Mouse (Mus musculus): ENCODE measurements at regions not wholly inside any gene's neighbourhood (a gene's known extent, or its start where the extent isn't known, plus 50 kb on each side); places are given as distances from the start of the nearest gene placed in this dataset.
A peak's percentile ranks its signal among the peaks of the same experiment; 100 is the strongest.

DNA sequence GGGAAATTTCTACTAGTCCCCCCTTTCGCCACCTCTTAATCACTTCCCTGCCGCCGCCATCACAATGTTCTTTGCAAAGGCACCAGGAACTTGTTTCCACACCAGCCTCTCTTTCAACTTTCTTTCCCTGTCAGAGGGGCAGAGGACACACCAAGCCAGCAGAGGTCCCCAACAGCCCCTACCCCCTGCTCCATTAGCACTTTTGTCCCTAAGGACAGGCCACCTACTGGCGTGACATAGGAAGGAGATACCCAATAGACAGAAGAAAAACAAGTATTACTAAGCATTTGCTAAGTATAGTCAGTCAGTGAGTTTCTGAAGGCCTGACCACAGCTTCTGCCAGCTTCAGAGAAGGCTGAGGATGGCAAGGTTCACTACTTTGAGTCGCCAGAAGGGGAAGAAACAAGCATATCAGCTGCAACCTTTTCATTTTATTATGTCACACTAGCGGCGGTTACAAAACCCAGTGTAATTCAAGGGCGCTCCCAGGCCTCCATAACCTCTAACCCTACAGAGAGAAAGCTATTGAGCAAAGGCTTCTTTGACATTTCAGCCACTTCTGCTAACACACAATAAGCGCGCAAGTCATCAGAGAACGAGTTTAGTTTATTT is 255.9 kb downstream of the Lmo4 start:
- Histone ChIP-seq H3K4me3 (ENCODE audit: insufficient read depth, low read depth, low read length) (no peak overlapping the region), H3K4me1 (ENCODE audit: control insufficient read depth, insufficient read depth, low read length) (no peaks in the 10 kb centered on the region), H3K27me3 (replicated peaks; ENCODE audit: control insufficient read depth, insufficient read depth, low read length) (no peaks in the 10 kb centered on the region), H3K27ac (ENCODE audit: insufficient read depth, low read depth, low read length) (no peak overlapping the region), H3K36me3 (ENCODE audit: control insufficient read depth, insufficient read depth, low read length) (no peaks in the 10 kb centered on the region)
- WGBS, result 85% methylated on average over 11 of the region's 11 CpGs
- peak; percentile 4 for DNase-seq
- TF ChIP-seq CTCF (conservative IDR thresholded peaks at IDR 0.05; ENCODE audit: insufficient read depth, insufficient read length, low read depth, low read length), result no peak
- TF ChIP-seq POLR2A (IDR thresholded peaks at IDR 0.05; ENCODE audit: low read depth, low read length), result no peak

- no peaks in the 10 kb centered on the region for H3K4me1 ChIP-seq (ENCODE audit: control insufficient read depth, insufficient read depth, low read length)
- DNase-seq, result no peak
- TF ChIP-seq POLR2A (IDR thresholded peaks at IDR 0.05; ENCODE audit: low read depth, low read length) (no peak), CTCF (conservative IDR thresholded peaks at IDR 0.05; ENCODE audit: insufficient read depth, insufficient read length, low read depth, low read length) (no peak)
- no peaks in the 10 kb centered on the region for H3K27me3 ChIP-seq (replicated peaks; ENCODE audit: control insufficient read depth, insufficient read depth, low read length)
- no peaks in the 10 kb centered on the region for H3K36me3 ChIP-seq (ENCODE audit: control insufficient read depth, insufficient read depth, low read length)
- no peak overlapping the region for H3K27ac ChIP-seq (ENCODE audit: insufficient read depth, low read depth, low read length)
- WGBS, result 69% methylated on average over 3 of the region's 3 CpGs
- no peak overlapping the region for H3K4me3 ChIP-seq (ENCODE audit: insufficient read depth, low read depth, low read length)
These were observed 257.1 kb downstream of the Lmo4 start for GRCm38 (mm10) chr3:143947938-143948267.

GRCm38 (mm10) chr3:143947079-143947937 is 257.7 kb downstream of the Lmo4 start:
- 31% methylated on average over 11 of the region's 11 CpGs for WGBS
- Histone ChIP-seq H3K4me3 (ENCODE audit: insufficient read depth, low read depth, low read length) (no peak overlapping the region), H3K4me1 (ENCODE audit: control insufficient read depth, insufficient read depth, low read length) (no peaks in the 10 kb centered on the region), H3K36me3 (ENCODE audit: control insufficient read depth, insufficient read depth, low read length) (no peaks in the 10 kb centered on the region), H3K27me3 (replicated peaks; ENCODE audit: control insufficient read depth, insufficient read depth, low read length) (no peaks in the 10 kb centered on the region), H3K27ac (ENCODE audit: insufficient read depth, low read depth, low read length) (no peak overlapping the region)
- no peak for DNase-seq
- no peak for TF ChIP-seq CTCF (conservative IDR thresholded peaks at IDR 0.05; ENCODE audit: insufficient read depth, insufficient read length, low read depth, low read length)
- TF ChIP-seq POLR2A (IDR thresholded peaks at IDR 0.05; ENCODE audit: low read depth, low read length), result no peak

GRCm38 (mm10) chr3:143939068-143939709 is 265.8 kb downstream of the Lmo4 start:
- no peaks in the 10 kb centered on the region for H3K27me3 ChIP-seq (replicated peaks; ENCODE audit: control insufficient read depth, insufficient read depth, low read length)
- no peak for DNase-seq
- no peak overlapping the region for H3K27ac ChIP-seq (ENCODE audit: insufficient read depth, low read depth, low read length)
- H3K4me1 ChIP-seq (ENCODE audit: control insufficient read depth, insufficient read depth, low read length), result no peaks in the 10 kb centered on the region
- no peaks in the 10 kb centered on the region for H3K36me3 ChIP-seq (ENCODE audit: control insufficient read depth, insufficient read depth, low read length)
- H3K4me3 ChIP-seq (ENCODE audit: insufficient read depth, low read depth, low read length), result no peak overlapping the region
- TF ChIP-seq CTCF (conservative IDR thresholded peaks at IDR 0.05; ENCODE audit: insufficient read depth, insufficient read length, low read depth, low read length) (no peak), POLR2A (IDR thresholded peaks at IDR 0.05; ENCODE audit: low read depth, low read length) (no peak)
- 87% methylated on average over 3 of the region's 3 CpGs for WGBS

GRCm38 (mm10) chr3:143925322-143925721 is 279.7 kb downstream of the Lmo4 start:
- WGBS, result 63% methylated on average over 6 of the region's 6 CpGs

GRCm38 (mm10) chr3:143919744-143920143 is 285.3 kb downstream of the Lmo4 start:
- TF ChIP-seq CTCF (conservative IDR thresholded peaks at IDR 0.05; ENCODE audit: insufficient read depth, insufficient read length, low read depth, low read length) (no peak), POLR2A (IDR thresholded peaks at IDR 0.05; ENCODE audit: low read depth, low read length) (no peak)
- no peaks in the 10 kb centered on the region for H3K36me3 ChIP-seq (ENCODE audit: control insufficient read depth, insufficient read depth, low read length)
- H3K27me3 ChIP-seq (replicated peaks; ENCODE audit: control insufficient read depth, insufficient read depth, low read length), result no peaks in the 10 kb centered on the region
- WGBS, result 100% methylated on average over 1 of the region's 1 CpGs
- H3K4me1 ChIP-seq (ENCODE audit: control insufficient read depth, insufficient read depth, low read length), result no peaks in the 10 kb centered on the region
- DNase-seq, result no peak
- H3K4me3 ChIP-seq (ENCODE audit: insufficient read depth, low read depth, low read length), result no peak overlapping the region
- H3K27ac ChIP-seq (ENCODE audit: insufficient read depth, low read depth, low read length), result no peak overlapping the region

More at GRCm38 (mm10) chr3:143925322-143925721, 279.7 kb downstream of the Lmo4 start:
- no peaks in the 10 kb centered on the region for H3K4me1 ChIP-seq (ENCODE audit: control insufficient read depth, insufficient read depth, low read length)
- no peak overlapping the region for H3K4me3 ChIP-seq (ENCODE audit: insufficient read depth, low read depth, low read length)
- H3K27me3 ChIP-seq (replicated peaks; ENCODE audit: control insufficient read depth, insufficient read depth, low read length), result no peaks in the 10 kb centered on the region
- TF ChIP-seq POLR2A (IDR thresholded peaks at IDR 0.05; ENCODE audit: low read depth, low read length) (no peak), CTCF (conservative IDR thresholded peaks at IDR 0.05; ENCODE audit: insufficient read depth, insufficient read length, low read depth, low read length) (0 out of 2 replicates have a peak, but pooled peaks have one; percentile 18)
- no peaks in the 10 kb centered on the region for H3K36me3 ChIP-seq (ENCODE audit: control insufficient read depth, insufficient read depth, low read length)
- DNase-seq, result no peak
- H3K27ac ChIP-seq (ENCODE audit: insufficient read depth, low read depth, low read length), result no peak overlapping the region

Data from kidney, adult 2 months (tissue).